In genomic region chr17:46041223-46041622, GRCm38 (mm10) we compare ENCODE assay signal across 8 mouse cellular contexts. TPM values are rescaled to one million over a fixed set of nuclear protein-coding genes. Genes with fewer than 3 reads are reported as not detected.
A peak's percentile ranks its signal among the peaks of the same experiment; 100 is the strongest.
DNase-seq lines count a peak whose midpoint lies in the region; TF ChIP-seq lines count a peak whose summit lies in the region.

No protein-coding gene starts in this region.

- no peaks in the 10 kb centered on the region for H3K79me2 ChIP-seq in CH12.LX (replicated peaks; ENCODE audit: control insufficient read depth, extremely low read depth, insufficient read depth, poor library complexity, severe bottlenecking)

- H3K27ac ChIP-seq in CH12.LX (ENCODE audit: insufficient read depth, low read depth), result no peak overlapping the region
- H3K27ac ChIP-seq in embryonic facial prominence, embryonic 10.5 days (replicated peaks), result no peak overlapping the region
- no peak overlapping the region for H3K27ac ChIP-seq in thymus, adult 2 months (ENCODE audit: control insufficient read depth, insufficient read depth, low read length)

- TF ChIP-seq RAD21 in CH12.LX (IDR thresholded peaks at IDR 0.05; ENCODE audit: low read depth, low read length), result peak; percentile 64

- TF ChIP-seq EP300 in CH12.LX (IDR thresholded peaks at IDR 0.05; ENCODE audit: low read length), result no peak

- peak; percentile 41 to 60 for DNase-seq in heart, postnatal 14 days
- no peak for DNase-seq in heart, postnatal 25 days (ENCODE audit: low spot score)
- DNase-seq in CH12.LX (ENCODE audit: extremely low read depth), result peak; percentile 53
- peak; percentile 27 for DNase-seq in embryonic facial prominence, embryonic 10.5 days (ENCODE audit: low spot score)
- no peak for DNase-seq in lung, adult 2 months
- peak; percentile 62 for DNase-seq in thymus, adult 2 months
- no peak for DNase-seq in ovary, postnatal 10 days (ENCODE audit: low spot score)
- DNase-seq in embryo, embryonic 10 days (ENCODE audit: low spot score), result no peak

- no peaks in the 10 kb centered on the region for H3K36me3 ChIP-seq in CH12.LX (replicated peaks in 1 of 2; ENCODE audit: control insufficient read depth in 1 of 2, insufficient read depth in 1 of 2, low read length in 1 of 2)
- no peaks in the 10 kb centered on the region for H3K36me3 ChIP-seq in embryonic facial prominence, embryonic 10.5 days (replicated peaks)
- H3K36me3 ChIP-seq in thymus, adult 2 months (ENCODE audit: control insufficient read depth, insufficient read depth, low read length), result no peaks in the 10 kb centered on the region

- peak; percentile 41 to 76; a peak in 3 of 4 replicates for TF ChIP-seq CTCF in CH12.LX (conservative IDR thresholded peaks at IDR 0.05 in 1 of 2, IDR thresholded peaks at IDR 0.05 in 1 of 2; ENCODE audit: low read depth in 2 of 2, low read length in 2 of 2)
- peak; percentile 79 for TF ChIP-seq CTCF in lung, adult 2 months (IDR thresholded peaks at IDR 0.05; ENCODE audit: insufficient read depth, low read length)
- TF ChIP-seq CTCF in thymus, adult 2 months (IDR thresholded peaks at IDR 0.05; ENCODE audit: borderline replicate concordance, control insufficient read depth, extremely low read depth, insufficient read depth, low read length, poor library complexity), result peak; percentile 78; the same call in 1 of the 2 replicates

- H3K27me3 ChIP-seq in CH12.LX (replicated peaks), result peaks cover 8% of the 10 kb centered on the region
- 0 out of 2 replicates have a peak, but pooled peaks cover 4% of the 10 kb centered on the region for H3K27me3 ChIP-seq in embryonic facial prominence, embryonic 10.5 days (replicated peaks; ENCODE audit: low read depth, poor library complexity, severe bottlenecking)
- H3K27me3 ChIP-seq in thymus, adult 2 months (ENCODE audit: control insufficient read depth, insufficient read depth, low read length), result no peaks in the 10 kb centered on the region

- H3K4me3 ChIP-seq in CH12.LX (replicated peaks in 1 of 3; ENCODE audit: low read depth in 2 of 3, low read length in 2 of 3, poor library complexity in 1 of 3), result no peak overlapping the region
- no peak overlapping the region for H3K4me3 ChIP-seq in embryonic facial prominence, embryonic 10.5 days
- no peak overlapping the region for H3K4me3 ChIP-seq in lung, adult 2 months (replicated peaks; ENCODE audit: extremely low read depth, low read depth, low read length)
- H3K4me3 ChIP-seq in thymus, adult 2 months (ENCODE audit: control insufficient read depth, insufficient read depth, low read length), result no peak overlapping the region

- H3K9ac ChIP-seq in CH12.LX (ENCODE audit: insufficient read depth, low read depth), result no peak overlapping the region

- H3K4me1 ChIP-seq in CH12.LX (ENCODE audit: control insufficient read depth in 1 of 2, insufficient read depth in 2 of 2), result peaks cover 11 to 41% of the 10 kb centered on the region in 2 experiments
- H3K4me1 ChIP-seq in embryonic facial prominence, embryonic 10.5 days, result peaks cover 7% of the 10 kb centered on the region
- H3K4me1 ChIP-seq in lung, adult 2 months (ENCODE audit: control insufficient read depth, insufficient read depth, low read length), result peaks cover 7% of the 10 kb centered on the region; the same call in 1 of the 2 replicates
- H3K4me1 ChIP-seq in thymus, adult 2 months (replicated peaks; ENCODE audit: control insufficient read depth, insufficient read depth, low read length), result peaks cover 13% of the 10 kb centered on the region

- H3K4me2 ChIP-seq in CH12.LX (ENCODE audit: insufficient read depth, low read depth, poor library complexity, severe bottlenecking), result no peak overlapping the region

- no peaks in the 10 kb centered on the region for H3K9me3 ChIP-seq in CH12.LX (replicated peaks; ENCODE audit: low read length)
- H3K9me3 ChIP-seq in embryonic facial prominence, embryonic 10.5 days, result no peaks in the 10 kb centered on the region

- in situ Hi-C loops in CH12.LX (cut with MboI; ENCODE audit: low pct_ligation_motif_present, low pct_unique_long_range_greater_than_20kb, low sequenced_read_pairs), result no loop called here

- WGBS in embryonic facial prominence, embryonic 10.5 days, result 64% methylated on average over 5 of the region's 5 CpGs
- WGBS in lung, adult 2 months, result 30% methylated on average over 5 of the region's 5 CpGs
- WGBS in thymus, adult 2 months, result 19% methylated on average over 5 of the region's 5 CpGs

- no peak for TF ChIP-seq POLR2A in CH12.LX (IDR thresholded peaks at IDR 0.05; ENCODE audit: low read depth, low read length)
- no peak for TF ChIP-seq POLR2A in lung, adult 2 months (IDR thresholded peaks at IDR 0.05; ENCODE audit: borderline replicate concordance, extremely low read depth, low read depth, low read length)
- no peak for TF ChIP-seq POLR2A in thymus, adult 2 months (IDR thresholded peaks at IDR 0.05; ENCODE audit: control insufficient read depth, extremely low read depth, insufficient read depth, low read length, poor library complexity)

- dilution Hi-C loops in CH12.LX (cut with MboI; ENCODE audit: extremely low pct_ligation_motif_present, extremely low pct_unique_long_range_greater_than_20kb, low sequenced_read_pairs), result no loop called here

- intact Hi-C loops in heart, postnatal 14 days (cut with DNase I), result loop anchor here (2.0 kb wide), 1 partner anchor 92 kb away; no protein-coding TSS in a partner anchor
- intact Hi-C loops in heart, postnatal 25 days (cut with DNase I), result loop anchor here (1.0 kb wide), 1 partner anchor 90 kb away; no protein-coding TSS in a partner anchor

TF ChIP-seq in CH12.LX, 34 proteins besides CTCF, POLR2A, EP300 and RAD21:
- no peak for TF ChIP-seq NRF1 (IDR thresholded peaks at IDR 0.05; ENCODE audit: low read depth, low read length)
- no peak for TF ChIP-seq UBTF (IDR thresholded peaks at IDR 0.05; ENCODE audit: low read depth, low read length)
- no peak for TF ChIP-seq MYC (IDR thresholded peaks at IDR 0.05; ENCODE audit: low read depth, low read length)
- peak; percentile 65 for TF ChIP-seq SMC3 (IDR thresholded peaks at IDR 0.05; ENCODE audit: low read depth, low read length)

RNA-seq across cellular contexts. Expression of gene Vegfa, which starts 9.1 kb away (rescaled TPM):
- total RNA-seq in heart, postnatal 14 days (2021), result 100 to 1,000 TPM; 275 TPM
- 100 to 1,000 TPM; 257 to 275 TPM for total RNA-seq in heart, postnatal 25 days (2021)
- total RNA-seq in CH12.LX (2012; rRNA removed) (21.5 and 50.0 TPM in 2 replicates), CH12.LX (2014; rRNA removed) (15.5 and 17.2 TPM in 2 replicates)
- polyA plus RNA-seq in CH12.LX (2012; ENCODE audit: insufficient read length, low read depth), result 15.3 and 16.5 TPM in 2 replicates
- polyA plus RNA-seq in embryonic facial prominence, embryonic 10.5 days (2016; fragmentation: Nextera tagmentation; extraction: Ambion mirVana), result 2.1 and 2.3 TPM in 2 replicates
- 1,228 and 1,453 TPM in 2 replicates for polyA plus RNA-seq in lung, adult 2 months (2012; rRNA removed)
- polyA plus RNA-seq in thymus, adult 2 months (2012; rRNA removed), result 50.3 and 65.2 TPM in 2 replicates

Comparison
In these comparisons a context has a peak if more than half of its experiments do, and no peak if none do; other contexts are left out.
1. DNase-seq: peak in heart, postnatal 14 days (2 of 2), CH12.LX (single experiment), embryonic facial prominence, embryonic 10.5 days (single experiment) and thymus, adult 2 months (single experiment); none in heart, postnatal 25 days (single experiment), lung, adult 2 months (single experiment), ovary, postnatal 10 days (single experiment) and embryo, embryonic 10 days (single experiment).
2. RNA of gene Vegfa, which starts 9.1 kb away (polyA plus RNA-seq): 1,228 to 1,453 TPM in lung, adult 2 months; 50.3 to 65.2 TPM in thymus, adult 2 months, 15.3 to 16.5 TPM in CH12.LX and 2.1 to 2.3 TPM in embryonic facial prominence, embryonic 10.5 days; every median in the first group is over 10 times any median in the second.
3. Peak in every context shown above with its lines, with median percentiles within 50 percentile points of each other: CTCF ChIP-seq.